Mouse (Mus musculus) stomach, embryonic 14.5 days (tissue): ENCODE results near the gene Tmcc2. TPM values are rescaled to one million over a fixed set of nuclear protein-coding genes. Genes with fewer than 3 reads are reported as not detected.

Experiments
- ATAC-seq: fragments of 200-750 bp; cut with Nextera tagmentation; 2 replicates; pipeline ENCODE4 v1.8.0; 2017; ENCODE audit warnings: low read depth, moderate TSS enrichment; ENCODE audit not compliant: insufficient number of reproducible peaks, insufficient read depth, low FRiP score
- H3K27ac ChIP-seq: fragments of 300-500 bp; sonication (generic); 2 replicates; pipeline ENCODE4 v1.5.1; 2014; ENCODE audit warnings: mild to moderate bottlenecking, low read length, moderate library complexity, mixed read lengths
- H3K27me3 ChIP-seq: fragments of 300-500 bp; sonication (generic); 2 replicates; pipeline ENCODE4 v1.6.1; 2014; ENCODE audit warnings: low read length, control low read depth, mixed read lengths; ENCODE audit not compliant: control insufficient read depth, insufficient read depth
- H3K36me3 ChIP-seq: fragments of 300-500 bp; sonication (generic); 2 replicates; pipeline ENCODE4 v1.6.1; 2014; ENCODE audit warnings: mild to moderate bottlenecking, control low read depth, low read length, moderate library complexity, mixed read lengths; ENCODE audit not compliant: control insufficient read depth, insufficient read depth
- H3K4me1 ChIP-seq: fragments of 300-500 bp; sonication (generic); 2 replicates; pipeline ENCODE4 v1.6.1; 2014; ENCODE audit warnings: low read length, control low read depth, mixed read lengths; ENCODE audit not compliant: control insufficient read depth, insufficient read depth
- H3K4me2 ChIP-seq: fragments of 300-500 bp; sonication (generic); replicated peaks from 2 replicates; pipeline ENCODE4 v1.6.1; 2014; ENCODE audit warnings: low read depth, low read length, control low read depth
- H3K4me3 ChIP-seq: fragments of 300-500 bp; sonication (generic); 2 replicates; pipeline ENCODE4 v1.5.1; 2014; ENCODE audit warnings: low read depth, low read length, control low read depth
- H3K9ac ChIP-seq: fragments of 300-500 bp; sonication (generic); replicated peaks from 2 replicates; pipeline ENCODE4 v1.6.1; 2014; ENCODE audit warnings: low read depth, mild to moderate bottlenecking, control low read depth, low read length, moderate library complexity, mixed read lengths
- H3K9me3 ChIP-seq: fragments of 300-500 bp; sonication (generic); 2 replicates; pipeline ENCODE4 v1.6.1; 2016; ENCODE audit warnings: low read depth, low read length, control low read depth; ENCODE audit not compliant: control insufficient read depth
- WGBS: fragments of 180-500 bp; shearing (Covaris S2); extraction: QIAGEN DNeasy Blood & Tissue Kit; methylation state at CpG from one replicate; pipeline ENCODE4 v1.1.7; 2014; 5-methylcytosine and 5-hydroxymethylcytosine counted together
- polyA plus RNA-seq: library from polyadenylated mRNA; unstranded; fragments of >200 nt; fragmentation: Nextera tagmentation; extraction: Ambion mirVana; gene quantifications from 2 replicates; pipeline ENCODE4 v1.2.1, GENCODE M21; 2014

Tmcc2 gene
- polyA plus RNA-seq, 1 experiment from 2014 or later = 7.1 TPM

DNA sequence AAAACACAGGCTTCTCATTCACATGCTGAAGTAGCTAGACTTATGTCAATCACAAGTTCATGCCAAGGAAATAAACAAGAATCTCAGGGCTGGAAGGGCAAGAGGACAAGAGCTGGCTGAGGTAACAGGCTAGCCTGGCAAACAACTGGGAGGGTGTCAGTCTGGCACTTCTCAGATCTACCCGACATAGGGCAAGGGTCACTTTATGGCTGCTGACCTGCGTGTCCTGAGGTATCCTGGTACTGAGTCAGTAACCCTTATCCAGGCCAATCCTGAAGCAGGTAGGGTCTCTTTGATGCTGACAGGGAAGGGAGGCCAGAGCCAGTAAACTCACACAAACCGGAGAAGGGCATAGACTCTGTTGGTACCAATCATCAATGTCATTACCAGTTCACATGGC lies 62.5 kb downstream of the Tmcc2 start:
- no peak overlapping the region for H3K27ac ChIP-seq
- no peaks in the 10 kb centered on the region for H3K36me3 ChIP-seq
- no peak overlapping the region for H3K4me2 ChIP-seq
- WGBS = 67% methylated on average over 3 of the region's 3 CpGs
- no peak for ATAC-seq
- no peak overlapping the region for H3K9ac ChIP-seq
- H3K4me1 ChIP-seq = peaks cover 5% of the 10 kb centered on the region
- H3K9me3 ChIP-seq = no peaks in the 10 kb centered on the region
- no peaks in the 10 kb centered on the region for H3K27me3 ChIP-seq
- no peak overlapping the region for H3K4me3 ChIP-seq

DNA sequence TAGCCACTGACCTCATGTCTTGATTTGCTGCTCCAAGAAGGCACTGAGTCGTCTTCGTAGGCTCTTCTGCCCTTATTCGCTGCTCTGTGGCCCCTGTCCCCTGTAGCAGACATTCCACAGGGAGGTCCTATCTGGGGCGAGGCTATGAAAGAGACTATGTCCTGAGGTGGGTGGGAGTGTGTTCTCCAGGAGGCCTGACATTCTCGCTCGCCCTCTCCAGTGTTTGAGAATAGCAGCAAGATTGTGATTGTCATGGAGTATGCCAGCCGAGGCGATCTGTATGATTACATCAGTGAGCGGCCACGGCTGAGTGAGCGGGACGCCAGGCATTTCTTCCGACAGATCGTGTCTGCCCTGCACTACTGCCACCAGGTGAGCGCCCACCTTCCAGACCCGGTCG lies 63.6 kb downstream of the Tmcc2 start:
- Histone ChIP-seq H3K36me3 (no peaks in the 10 kb centered on the region), H3K4me1 (peaks cover 8% of the 10 kb centered on the region; the same call in 1 of the 2 replicates), H3K9ac (no peak overlapping the region), H3K4me3 (no peak overlapping the region), H3K27ac (no peak overlapping the region), H3K9me3 (no peaks in the 10 kb centered on the region), H3K27me3 (no peaks in the 10 kb centered on the region), H3K4me2 (no peak overlapping the region)
- no peak for ATAC-seq
- WGBS = 78% methylated on average over 17 of the region's 17 CpGs

DNA sequence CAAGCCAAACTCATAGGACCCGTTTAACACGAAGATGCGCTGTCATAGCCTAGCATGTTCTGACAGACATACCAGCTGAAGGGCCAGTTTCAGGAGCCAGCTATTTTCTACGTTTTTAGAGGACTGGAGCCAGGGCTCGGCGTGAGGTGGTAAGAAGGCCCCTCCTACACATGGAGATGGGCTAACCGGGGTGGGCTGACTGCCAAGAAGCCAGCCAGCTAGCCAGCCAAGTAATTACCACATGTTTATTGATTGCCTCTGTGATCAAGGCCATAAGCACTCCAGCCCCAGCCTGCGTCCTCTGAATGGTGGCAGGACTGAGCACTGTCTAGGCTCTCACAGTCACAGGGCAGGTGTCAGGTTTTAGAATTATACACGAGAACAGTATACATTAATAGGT lies 64.3 kb downstream of the Tmcc2 start:
- Histone ChIP-seq H3K36me3 (no peaks in the 10 kb centered on the region), H3K9ac (no peak overlapping the region), H3K27me3 (no peaks in the 10 kb centered on the region), H3K4me1 (peaks cover 10% of the 10 kb centered on the region; the same call in 1 of the 2 replicates), H3K4me2 (no peak overlapping the region), H3K27ac (no peak overlapping the region), H3K4me3 (no peak overlapping the region), H3K9me3 (no peaks in the 10 kb centered on the region)
- WGBS = 52% methylated on average over 9 of the region's 9 CpGs
- no peak for ATAC-seq

DNA sequence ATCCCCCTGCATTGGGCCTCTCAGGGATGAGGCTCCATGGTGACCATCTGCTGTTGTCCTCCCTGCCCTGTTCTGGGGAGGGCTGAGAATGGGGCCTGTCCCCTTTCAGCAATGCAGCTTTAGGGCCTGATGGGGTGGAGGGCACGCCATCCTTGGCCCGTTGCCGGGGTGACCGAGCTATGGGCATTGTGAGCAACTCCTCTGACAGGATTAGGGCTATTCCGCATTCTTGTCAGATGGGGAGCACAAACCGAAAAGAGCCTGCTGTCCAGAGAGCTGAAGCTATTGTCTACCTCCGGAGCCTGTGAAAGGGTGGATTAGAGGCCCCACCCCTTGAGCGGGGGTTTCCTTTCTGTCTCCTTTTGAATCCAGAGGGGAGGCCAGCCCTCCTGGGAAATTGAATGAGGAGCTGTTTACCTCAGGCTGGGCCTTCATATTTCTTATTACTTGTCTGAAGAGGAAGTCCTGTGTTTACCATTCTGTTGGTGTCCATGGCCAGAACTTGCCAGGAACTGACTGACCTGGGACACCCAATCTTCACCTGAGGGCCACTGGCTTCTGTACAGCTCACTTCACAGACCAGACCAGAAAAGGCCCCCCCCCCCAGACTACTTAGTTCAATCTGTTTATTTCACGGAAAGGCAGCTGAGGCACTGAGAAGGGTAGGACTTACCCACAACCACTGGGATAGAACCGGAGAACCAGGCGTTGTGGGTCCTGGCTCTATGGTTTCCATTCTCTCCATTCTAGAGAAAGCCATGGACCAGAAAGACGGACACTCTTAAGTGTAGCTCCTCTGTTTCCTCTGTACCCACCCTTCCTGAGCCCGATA lies 68.2 kb downstream of the Tmcc2 start:
- Histone ChIP-seq H3K4me3 (no peak overlapping the region), H3K4me1 (peaks cover 10% of the 10 kb centered on the region), H3K27me3 (no peaks in the 10 kb centered on the region), H3K36me3 (no peaks in the 10 kb centered on the region), H3K9ac (peak overlapping the region; percentile 3; the same call in 1 of the 2 replicates), H3K9me3 (no peaks in the 10 kb centered on the region), H3K27ac (peak overlapping the region; percentile 29; the same call in 1 of the 2 replicates), H3K4me2 (no peak overlapping the region)
- WGBS = 33% methylated on average over 13 of the region's 13 CpGs
- ATAC-seq = peak; percentile 47; the same call in 1 of the 2 replicates

DNA sequence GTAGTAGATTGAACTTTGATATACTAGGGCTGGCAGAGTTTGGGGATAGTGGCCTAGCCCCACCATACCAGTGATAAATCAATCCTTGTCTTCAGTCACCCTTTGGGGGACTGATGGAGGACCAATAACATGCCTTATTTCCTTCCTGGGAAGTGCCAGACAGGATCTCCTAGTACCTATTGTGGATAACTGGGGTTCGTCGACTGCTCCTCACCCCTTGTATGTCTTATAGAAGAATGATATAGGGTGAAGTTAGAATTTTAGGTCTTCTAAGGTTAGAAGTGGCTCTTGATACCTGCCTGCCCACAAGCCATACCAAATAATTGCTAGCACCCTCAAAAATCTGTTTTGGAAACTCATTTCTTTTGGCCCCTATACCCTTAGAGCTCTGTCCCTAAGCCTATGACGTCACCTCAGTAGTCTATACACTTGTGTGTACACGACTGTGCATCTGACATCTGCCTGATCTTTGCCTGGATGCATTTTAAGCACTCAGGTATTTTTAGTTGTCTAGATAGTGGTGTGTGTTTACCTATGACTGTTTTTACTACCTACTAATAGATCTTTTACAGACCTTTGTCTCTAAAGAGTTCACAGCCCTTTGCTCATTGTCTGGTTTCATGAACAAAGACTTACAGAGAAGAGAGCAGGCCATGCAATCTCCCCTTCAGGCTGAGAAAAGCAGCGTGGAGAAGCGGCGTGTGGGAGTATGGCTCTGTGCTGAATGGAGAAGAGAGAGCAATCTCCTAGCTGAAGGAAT lies 69.1 kb downstream of the Tmcc2 start:
- ATAC-seq = no peak
- H3K4me3 ChIP-seq = no peak overlapping the region
- 65% methylated on average over 7 of the region's 7 CpGs for WGBS
- peak overlapping the region; percentile 3; the same call in 1 of the 2 replicates for H3K9ac ChIP-seq
- peaks cover 10% of the 10 kb centered on the region for H3K4me1 ChIP-seq
- H3K27me3 ChIP-seq = no peaks in the 10 kb centered on the region
- H3K36me3 ChIP-seq = no peaks in the 10 kb centered on the region
- H3K27ac ChIP-seq = peak overlapping the region; percentile 29; the same call in 1 of the 2 replicates
- H3K4me2 ChIP-seq = no peak overlapping the region
- H3K9me3 ChIP-seq = no peaks in the 10 kb centered on the region

DNA sequence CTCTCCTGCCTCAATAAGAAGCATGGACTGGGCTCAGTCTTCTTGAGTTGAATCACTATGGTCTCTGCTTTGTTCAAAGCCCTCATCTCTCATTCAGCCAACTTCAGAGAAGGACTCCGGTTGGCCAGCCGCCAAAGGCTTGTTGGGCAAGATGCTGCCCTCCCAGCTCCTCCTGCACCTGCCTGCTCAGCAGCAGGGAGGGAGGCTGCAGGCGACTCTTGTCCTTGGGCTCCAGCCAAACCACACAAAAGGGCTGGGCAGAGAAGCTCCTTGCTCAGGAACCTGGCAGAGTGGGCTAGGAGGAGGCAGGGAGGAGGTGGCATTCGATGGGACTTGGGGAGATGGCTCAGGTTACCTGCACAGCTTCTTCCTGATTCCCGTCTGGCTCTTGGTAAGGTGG lies 71.8 kb downstream of the Tmcc2 start:
- Histone ChIP-seq H3K4me2 (no peak overlapping the region), H3K27ac (no peak overlapping the region; the same call in 1 of the 2 replicates), H3K9ac (no peak overlapping the region), H3K27me3 (0 out of 2 replicates have a peak, but pooled peaks cover 10% of the 10 kb centered on the region), H3K9me3 (no peaks in the 10 kb centered on the region), H3K36me3 (no peaks in the 10 kb centered on the region), H3K4me1 (peaks cover 14% of the 10 kb centered on the region), H3K4me3 (no peak overlapping the region)
- 44% methylated on average over 5 of the region's 5 CpGs for WGBS
- peak; percentile 24; the same call in 1 of the 2 replicates for ATAC-seq

DNA sequence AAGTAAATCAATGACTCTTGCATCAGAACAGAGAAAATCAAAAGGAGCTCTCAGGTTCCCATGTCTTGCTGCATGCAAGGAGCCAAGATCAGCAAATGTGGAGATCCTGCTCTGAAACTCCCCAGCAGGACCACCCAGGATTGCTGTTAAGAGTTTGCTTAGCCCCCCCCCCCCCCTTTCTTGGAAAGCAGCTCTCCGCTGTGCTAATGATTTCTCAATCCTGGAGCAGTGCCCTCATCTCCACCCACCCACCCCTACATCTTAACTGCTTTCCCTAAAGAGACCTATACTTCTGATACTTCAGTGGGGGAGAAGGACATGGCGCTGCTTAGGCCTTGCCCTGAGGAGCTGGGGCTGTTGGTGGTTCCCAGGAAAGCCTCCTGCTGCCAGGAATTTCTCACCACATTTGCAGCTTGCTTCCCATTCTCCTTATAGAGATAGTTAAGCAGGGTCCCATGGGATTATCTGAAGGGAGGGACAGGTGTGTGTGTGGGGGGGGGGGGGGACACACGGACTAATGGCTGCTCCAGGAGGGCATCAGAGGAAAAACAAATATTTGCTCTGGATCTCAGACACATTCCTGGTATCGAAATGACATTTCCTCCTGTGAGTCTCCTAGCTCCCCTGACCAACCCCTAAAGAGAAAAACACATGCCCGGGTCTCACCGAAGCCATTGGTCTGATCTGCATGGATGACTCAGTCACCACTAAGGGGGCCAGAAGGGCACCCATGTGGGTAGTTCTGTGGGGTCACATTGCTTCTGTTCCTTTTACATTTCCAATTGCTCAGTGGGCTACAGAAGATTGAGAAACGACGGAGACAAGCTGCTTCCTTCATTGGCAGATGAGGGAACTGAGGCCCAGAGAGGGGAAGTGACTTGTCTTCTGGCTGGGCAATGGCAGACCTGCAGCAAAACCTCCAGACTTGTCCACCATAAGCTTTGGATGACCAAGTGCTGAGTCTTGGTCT lies 72.9 kb downstream of the Tmcc2 start:
- H3K4me2 ChIP-seq = no peak overlapping the region; the same call in 1 of the 2 replicates
- peak overlapping the region; percentile 0; the same call in 1 of the 2 replicates for H3K27ac ChIP-seq

More for the DNA sequence above, 72.9 kb downstream of the Tmcc2 start:
- WGBS = 45% methylated on average over 8 of the region's 8 CpGs
- Histone ChIP-seq H3K9ac (no peak overlapping the region), H3K27me3 (0 out of 2 replicates have a peak, but pooled peaks cover 10% of the 10 kb centered on the region), H3K4me3 (no peak overlapping the region), H3K9me3 (no peaks in the 10 kb centered on the region), H3K4me1 (peaks cover 13% of the 10 kb centered on the region), H3K36me3 (no peaks in the 10 kb centered on the region)
- no peak for ATAC-seq
